Mouse (Mus musculus): ENCODE results near the gene Gm20661.
"Not testable (repeated sequence)": the region's sequence is repeated elsewhere in the genome, so short reads cannot be mapped to it uniquely, and the experiment has no call there.

Gm20661 gene

DNA sequence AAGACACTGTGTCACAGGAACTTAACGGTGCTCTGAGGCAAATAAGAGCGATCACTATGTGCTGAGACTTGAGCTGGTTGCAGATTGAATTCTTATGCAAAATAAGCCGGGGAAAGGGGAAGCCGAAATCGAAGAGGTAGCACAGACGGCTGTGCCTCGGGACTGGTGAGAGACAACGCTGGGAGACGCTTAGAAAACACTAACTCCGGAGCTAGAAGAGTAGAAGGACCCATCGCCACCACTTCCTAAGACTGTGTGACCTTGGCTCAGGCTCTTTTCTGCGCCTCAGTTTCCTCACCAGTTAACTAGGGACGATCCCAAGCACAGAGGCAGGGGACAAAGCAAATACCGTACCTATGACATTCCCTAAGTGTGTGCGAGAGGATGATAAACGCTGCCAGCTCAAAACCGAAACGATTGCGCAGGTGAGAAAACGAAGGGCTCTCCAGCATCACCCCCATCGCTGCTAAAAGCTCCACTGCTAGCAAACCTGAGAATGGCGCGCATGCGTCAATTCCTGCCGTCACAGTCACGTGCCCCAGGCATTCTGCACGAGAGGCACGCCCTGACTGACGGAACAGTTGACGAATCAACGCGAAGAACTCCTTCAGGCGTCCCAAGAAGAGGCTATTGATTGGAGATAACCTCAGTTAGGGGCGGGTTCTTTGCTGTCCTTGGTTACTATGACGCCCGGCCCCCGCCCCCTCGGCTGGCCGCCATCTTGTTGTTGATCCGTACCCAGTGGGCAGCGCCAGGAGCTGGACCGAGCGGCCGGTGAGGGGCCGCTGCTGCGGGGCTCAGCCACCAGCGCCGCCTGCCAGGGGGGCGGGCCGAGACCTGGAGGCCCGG lies 19.3 kb downstream of the Gm20661 start, which contains the start of gene Ip6k1:
TSS of gene Ip6k1 (plus strand) at position 580 of the 849 bp plus-strand sequence.
- peak; percentile 100 for DNase-seq

GRCm38 (mm10) chr9:108002778-108003530 lies 20.1 kb downstream of the Gm20661 start:
- peak; percentile 48 for DNase-seq

DNA sequence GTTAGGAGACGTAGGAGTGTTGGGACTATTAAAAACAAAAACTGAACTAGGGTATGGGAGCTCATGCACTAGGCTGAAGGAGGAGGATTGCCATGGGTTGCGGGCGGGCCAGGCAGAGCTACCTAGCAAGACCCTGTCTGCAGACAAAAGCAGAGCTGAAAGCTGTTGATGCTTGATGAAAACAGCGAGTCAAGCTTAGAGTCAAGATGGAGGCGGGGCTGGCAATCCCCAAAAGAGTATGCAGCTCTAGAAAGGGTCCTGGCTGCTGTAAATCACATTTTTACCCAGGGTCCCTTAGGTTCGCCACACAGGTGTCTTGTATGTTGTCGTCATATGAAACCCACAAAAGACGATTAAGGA lies 20.7 kb downstream of the Gm20661 start:
- no peak for DNase-seq

DNA sequence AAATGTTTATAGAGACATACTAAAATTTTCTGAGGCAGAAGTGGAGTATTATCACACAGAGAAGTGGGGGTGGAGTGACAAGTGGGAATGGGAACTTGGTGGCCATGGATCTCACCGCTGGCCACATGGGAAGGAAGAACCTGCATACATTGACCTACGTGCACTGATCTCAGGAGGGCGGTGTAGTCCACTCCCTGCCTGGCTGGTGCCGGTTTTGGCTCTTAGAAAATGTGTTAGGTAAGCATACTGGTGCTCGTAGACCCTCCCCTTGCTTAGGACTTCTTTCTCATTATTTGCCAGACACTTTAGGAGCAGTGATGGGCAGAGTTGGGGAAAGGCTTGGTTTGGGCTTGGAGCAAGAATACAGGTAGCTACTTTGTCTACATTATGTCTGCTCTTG lies 25.2 kb downstream of the Gm20661 start:
- no peak for DNase-seq

GRCm38 (mm10) chr9:108010385-108010784 lies 27.5 kb downstream of the Gm20661 start:
- no peak for DNase-seq

DNA sequence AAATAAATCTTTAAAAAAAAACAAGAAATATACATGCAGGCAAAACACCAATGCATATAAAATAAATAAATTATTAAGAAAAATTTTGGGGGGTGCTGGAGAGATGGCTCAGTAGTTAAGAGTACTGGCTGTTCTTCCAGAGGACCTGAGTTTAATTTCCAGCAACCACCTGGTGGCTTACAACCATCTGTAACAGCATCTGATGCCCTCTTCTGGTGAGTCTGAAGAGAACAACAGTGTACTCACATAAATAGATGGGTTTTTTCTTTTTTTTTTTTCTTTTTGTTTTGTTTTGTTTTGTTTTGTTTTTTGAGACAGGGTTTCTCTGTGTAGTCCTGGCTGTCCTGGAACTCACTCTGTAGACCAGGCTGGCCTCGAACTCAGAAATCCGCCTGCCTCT lies 30.7 kb downstream of the Gm20661 start:
- DNase-seq, result not testable (repeated sequence)

- DNase-seq, result no peak
Observed at GRCm38 (mm10) chr9:108017127-108017526, 34.3 kb downstream of the Gm20661 start.

- no peak for DNase-seq
Observed at GRCm38 (mm10) chr9:108020741-108021140, 37.9 kb downstream of the Gm20661 start.

DNA sequence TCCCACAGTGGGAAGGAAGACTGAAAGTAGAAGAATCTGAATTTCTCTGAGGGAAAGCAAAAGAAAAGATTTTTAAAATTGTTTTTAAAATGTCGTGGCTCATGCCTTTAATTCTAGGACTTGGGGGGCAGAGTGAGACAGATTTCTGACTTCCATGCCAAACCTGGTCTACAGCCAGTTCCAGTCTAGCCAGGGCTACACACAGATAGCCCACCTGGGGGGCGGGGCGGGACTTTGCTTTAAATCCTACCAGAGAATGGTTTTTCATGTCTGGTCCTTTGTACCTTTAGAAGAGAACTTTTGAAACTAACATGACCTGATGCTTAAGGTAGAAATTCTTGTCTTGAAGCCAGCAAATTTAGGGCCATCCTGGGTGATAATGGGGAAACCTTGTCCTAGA lies 40.4 kb downstream of the Gm20661 start:
- no peak for DNase-seq

DNA sequence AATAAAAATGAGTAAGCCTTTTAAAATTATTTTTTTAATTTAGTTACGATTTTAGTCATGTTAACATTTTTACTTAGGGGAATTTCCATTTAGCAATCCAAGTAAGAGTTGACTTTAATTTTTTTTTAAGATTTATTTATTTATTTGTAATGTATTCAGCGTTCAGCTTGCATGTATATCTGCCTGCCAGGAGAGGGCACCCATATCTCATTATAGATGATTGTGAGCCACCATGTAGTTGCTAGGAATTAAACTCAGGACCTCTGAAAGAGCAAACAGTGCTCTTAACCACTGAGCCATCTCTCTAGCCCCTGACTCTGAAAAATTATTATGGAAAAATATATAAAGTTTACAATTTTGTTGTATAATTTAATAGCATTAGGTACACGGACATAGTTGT lies 43.7 kb downstream of the Gm20661 start:
- DNase-seq, result no peak

- DNase-seq, result no peak
Observed at GRCm38 (mm10) chr9:108027867-108028266, 45.0 kb downstream of the Gm20661 start.

DNA sequence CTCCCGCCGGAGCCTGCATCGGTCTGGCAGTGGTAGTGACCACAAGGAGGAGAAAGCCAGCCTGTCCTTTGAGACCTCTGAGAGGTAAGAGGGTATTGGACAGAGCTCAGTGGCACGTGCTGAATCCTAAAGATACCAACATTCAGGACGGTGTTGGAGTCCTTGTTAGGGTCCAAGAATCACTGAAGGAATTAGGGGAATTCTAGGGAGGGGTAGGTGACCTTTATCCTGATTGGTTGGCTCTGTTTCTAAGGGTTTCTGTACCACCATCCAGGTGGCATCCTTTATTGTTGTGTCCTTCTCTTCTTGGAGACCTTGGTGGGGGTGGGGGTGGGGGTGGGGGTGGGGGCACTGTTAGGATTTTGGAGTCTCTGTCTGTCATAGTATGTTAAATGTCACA lies 49.3 kb downstream of the Gm20661 start:
- DNase-seq, result no peak

GRCm38 (mm10) chr9:108035331-108036156 lies 52.7 kb downstream of the Gm20661 start:
- DNase-seq, result no peak
